Mouse (Mus musculus): ENCODE data around the gene Zfp982.
"Not testable (repeated sequence)": the region's sequence is repeated elsewhere in the genome, so short reads cannot be mapped to it uniquely, and the experiment has no call there.

The Zfp982 gene

DNA sequence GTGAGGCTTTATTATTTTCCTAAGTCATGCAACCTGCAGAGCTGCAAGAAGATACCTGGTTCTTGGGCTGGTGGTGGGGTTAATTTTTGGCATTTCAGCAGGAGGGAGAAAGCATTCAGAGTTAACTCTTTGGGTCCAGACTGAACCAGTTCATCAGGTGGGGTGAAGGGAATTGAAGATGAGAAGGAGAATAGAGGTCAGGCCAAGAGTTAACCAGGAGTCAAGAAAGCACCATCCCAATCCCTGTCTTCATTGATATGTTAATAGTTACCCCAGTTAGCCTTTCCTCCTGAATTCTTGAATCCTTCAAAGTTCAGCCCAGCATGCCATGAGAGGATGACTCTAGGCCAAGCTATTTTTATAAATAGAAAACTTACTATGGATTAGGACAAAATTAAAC is 65.8 kb downstream of the Zfp982 start:
- intact Hi-C loops (cut with DNase I): not testable (repeated sequence)

DNA sequence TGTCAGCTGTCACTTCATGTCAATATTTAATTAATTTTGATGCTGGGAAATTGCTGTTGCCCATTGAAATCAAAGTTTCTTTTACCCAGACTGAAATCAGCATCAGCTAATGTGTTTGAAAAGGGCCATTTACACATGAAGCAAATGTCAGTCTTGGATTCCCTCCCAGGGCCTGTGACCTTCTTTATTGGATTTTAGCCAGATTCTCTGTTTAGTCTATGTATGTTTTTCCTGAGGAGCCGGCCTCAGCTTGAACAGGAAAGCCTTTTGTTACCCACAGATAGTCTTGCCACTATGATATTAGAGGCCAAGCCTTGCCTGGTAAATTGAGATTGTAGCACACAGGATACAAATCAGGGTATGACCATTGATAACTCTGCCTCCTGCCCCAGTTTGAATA is 66.9 kb downstream of the Zfp982 start:
- intact Hi-C loops (cut with DNase I): not testable (repeated sequence)
